Mouse (Mus musculus) embryo, embryonic 9.5 days (tissue): ENCODE results near the gene Klf11.

ENCODE experiments used
- DNase-seq: peaks from one replicate; pipeline ENCODE4 v3.0.0-alpha.2; 2017; ENCODE audit errors: extremely low spot score

The Klf11 gene

GRCm38 (mm10) chr12:24703013-24703412 is 51.9 kb downstream of the Klf11 start:
- no peak for DNase-seq

GRCm38 (mm10) chr12:24705502-24706263 is 54.6 kb downstream of the Klf11 start:
- no peak for DNase-seq

GRCm38 (mm10) chr12:24706764-24707479 is 55.8 kb downstream of the Klf11 start:
- peak; percentile 77 for DNase-seq

- DNase-seq: peak; percentile 51
Observed at GRCm38 (mm10) chr12:24707480-24707802, 56.4 kb downstream of the Klf11 start.

GRCm38 (mm10) chr12:24707954-24708823 is 57.1 kb downstream of the Klf11 start, which contains the start of gene Rrm2:
Rrm2 (plus strand) TSS chr12:24708241.
- DNase-seq: peak; percentile 96

GRCm38 (mm10) chr12:24708824-24709218 is 57.7 kb downstream of the Klf11 start:
- no peak for DNase-seq

- DNase-seq: no peak
Observed at GRCm38 (mm10) chr12:24709409-24709808, 58.3 kb downstream of the Klf11 start.

- DNase-seq: peak; percentile 78
Observed at GRCm38 (mm10) chr12:24709831-24710508, 58.9 kb downstream of the Klf11 start.

GRCm38 (mm10) chr12:24710672-24711071 is 59.6 kb downstream of the Klf11 start:
- peak; percentile 37 for DNase-seq
